Mouse (Mus musculus) urinary bladder, postnatal 14 days (tissue): ENCODE measurements at regions not wholly inside any gene's neighbourhood (a gene's known extent, or its start where the extent isn't known, plus 50 kb on each side); places are given as distances from the start of the nearest gene placed in this dataset.

ENCODE experiments used
- DNase-seq: peaks from one replicate; pipeline ENCODE4 v3.0.0; 2021; ENCODE audit warnings: low spot score

GRCm38 (mm10) chr15:96880066-96880465 lies 175.7 kb downstream of the Slc38a4 start:
- DNase-seq = no peak

GRCm38 (mm10) chr15:96878796-96879195 lies 177.0 kb downstream of the Slc38a4 start:
- DNase-seq = peak; percentile 56

DNA sequence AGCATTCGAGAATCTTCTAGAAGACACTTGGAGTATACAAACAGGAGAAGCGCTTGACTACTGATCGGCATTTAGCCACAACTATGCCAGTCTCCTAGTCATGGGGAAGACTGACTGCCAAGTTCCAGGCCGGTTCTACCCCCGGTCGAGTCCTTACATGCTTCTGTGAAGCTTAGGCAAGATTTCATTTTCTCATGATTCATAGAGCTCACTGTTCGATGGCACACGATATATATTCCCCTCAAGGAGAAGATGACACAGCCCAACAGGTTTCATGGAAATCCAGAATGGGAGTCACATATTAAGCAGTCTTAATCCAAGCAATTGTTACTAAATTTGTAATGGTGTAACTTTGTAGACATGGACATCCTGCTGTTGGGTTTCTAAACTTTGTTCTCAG lies 177.8 kb downstream of the Slc38a4 start:
- DNase-seq = peak; percentile 48

DNA sequence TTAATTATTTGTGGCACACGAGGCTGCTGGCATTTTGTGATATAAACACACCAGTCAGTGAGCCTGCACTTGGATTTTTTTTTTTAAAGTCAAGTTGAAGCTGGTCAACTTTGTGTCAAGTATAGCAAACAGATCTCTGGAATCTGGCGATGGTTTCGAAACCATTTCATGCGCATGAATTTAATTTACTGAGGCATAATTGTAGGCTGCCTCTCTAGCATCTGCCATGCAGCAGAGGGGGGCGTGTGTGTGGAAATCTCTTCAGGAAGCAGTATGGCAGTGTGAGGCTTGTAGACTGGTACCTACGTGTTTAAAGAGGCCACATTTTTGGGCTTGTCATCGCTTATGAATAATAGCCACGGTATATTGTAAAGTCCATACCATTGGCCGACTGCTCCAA lies 177.7 kb upstream of the Slc38a2 start:
- DNase-seq = no peak

DNA sequence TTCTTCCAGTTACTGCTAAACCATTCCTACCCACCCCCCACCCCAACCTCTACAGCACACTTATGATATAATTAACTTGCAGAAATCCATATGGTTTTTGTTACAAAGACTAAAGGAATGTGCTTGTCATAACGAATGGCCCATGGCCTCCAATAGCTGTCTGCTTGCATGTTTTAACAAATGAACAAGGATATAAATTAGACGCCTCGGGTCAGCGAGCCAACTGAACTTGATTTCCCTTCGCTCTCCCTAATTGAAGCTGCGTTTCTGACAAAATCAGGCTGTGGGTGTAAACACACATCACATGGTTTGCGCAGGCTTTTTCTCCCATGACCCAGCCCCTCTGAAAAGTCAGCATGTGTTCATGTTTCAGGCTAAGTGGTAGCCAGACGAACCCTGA lies 174.6 kb upstream of the Slc38a2 start:
- DNase-seq = no peak

- DNase-seq = no peak
Measured at GRCm38 (mm10) chr15:96873562-96873961, 174.0 kb upstream of the Slc38a2 start.

DNA sequence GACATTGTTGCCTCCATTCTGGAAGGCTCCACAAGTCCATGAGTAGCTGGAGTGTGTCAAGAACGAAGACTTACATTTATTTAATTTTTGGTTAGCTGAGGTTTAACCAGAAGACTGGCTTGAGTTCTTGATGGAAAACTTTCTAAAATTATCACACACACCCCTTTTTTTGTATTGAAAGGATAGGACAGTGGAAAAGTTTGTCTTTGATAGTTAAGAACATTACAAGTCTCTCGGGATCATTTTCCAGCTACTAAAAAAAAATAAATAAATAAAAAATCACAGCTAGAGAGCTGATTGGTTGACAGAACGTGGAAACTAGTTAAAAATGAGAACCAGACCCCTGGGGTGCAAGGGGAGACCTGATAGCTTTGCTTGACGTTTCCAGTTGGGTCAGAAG lies 173.6 kb upstream of the Slc38a2 start:
- DNase-seq = no peak

- no peak for DNase-seq
Measured at GRCm38 (mm10) chr15:96867701-96868100, 168.2 kb upstream of the Slc38a2 start.

GRCm38 (mm10) chr15:96865932-96866331 lies 166.4 kb upstream of the Slc38a2 start:
- peak; percentile 53 for DNase-seq

GRCm38 (mm10) chr15:96857709-96858108 lies 158.2 kb upstream of the Slc38a2 start:
- DNase-seq = no peak

- no peak for DNase-seq
Measured at GRCm38 (mm10) chr15:96851970-96852768, 152.6 kb upstream of the Slc38a2 start.

- DNase-seq = no peak
Measured at GRCm38 (mm10) chr15:96848150-96848549, 148.6 kb upstream of the Slc38a2 start.

DNA sequence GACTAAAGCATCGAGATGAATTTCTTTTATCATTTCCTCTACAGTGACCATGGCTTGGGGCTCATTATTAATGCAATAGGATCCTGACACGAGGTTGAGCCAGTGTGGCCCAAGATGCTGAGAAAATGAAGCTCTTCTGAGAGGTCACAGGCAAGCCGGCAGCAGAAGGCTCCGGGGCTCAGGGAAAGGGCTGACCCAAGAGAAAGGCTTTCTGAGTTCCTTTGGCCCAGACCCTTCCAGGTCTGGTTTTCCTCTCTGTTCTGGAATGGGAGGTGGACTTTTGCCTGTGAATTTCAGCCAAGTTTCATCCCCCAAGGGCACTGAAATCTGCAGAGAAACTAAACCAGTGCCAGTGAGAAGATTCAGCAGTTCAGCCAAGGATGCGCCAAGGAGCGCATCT lies 145.7 kb upstream of the Slc38a2 start:
- no peak for DNase-seq

GRCm38 (mm10) chr15:96844290-96844689 lies 144.8 kb upstream of the Slc38a2 start:
- DNase-seq = no peak

GRCm38 (mm10) chr15:96843589-96843988 lies 144.1 kb upstream of the Slc38a2 start:
- no peak for DNase-seq

DNA sequence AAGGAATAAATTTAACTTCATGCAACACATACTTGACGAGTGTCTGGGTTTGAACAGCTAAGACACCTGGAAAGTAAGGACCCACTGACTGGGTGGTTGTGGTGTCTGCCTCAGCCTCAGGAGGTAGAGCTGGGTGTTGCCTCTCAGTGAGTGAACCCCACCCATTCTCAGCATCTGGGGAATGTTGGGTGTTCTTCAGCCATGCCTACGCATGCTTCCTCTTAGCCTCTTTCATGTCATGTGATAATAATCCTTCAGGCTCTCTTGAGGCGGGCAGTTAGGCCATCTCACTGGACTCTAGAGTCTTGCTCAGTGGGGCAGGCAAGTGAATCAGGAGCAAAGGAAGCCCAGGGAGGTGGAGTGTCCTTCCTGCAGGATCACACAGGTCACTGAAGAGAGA lies 143.4 kb upstream of the Slc38a2 start:
- no peak for DNase-seq

DNA sequence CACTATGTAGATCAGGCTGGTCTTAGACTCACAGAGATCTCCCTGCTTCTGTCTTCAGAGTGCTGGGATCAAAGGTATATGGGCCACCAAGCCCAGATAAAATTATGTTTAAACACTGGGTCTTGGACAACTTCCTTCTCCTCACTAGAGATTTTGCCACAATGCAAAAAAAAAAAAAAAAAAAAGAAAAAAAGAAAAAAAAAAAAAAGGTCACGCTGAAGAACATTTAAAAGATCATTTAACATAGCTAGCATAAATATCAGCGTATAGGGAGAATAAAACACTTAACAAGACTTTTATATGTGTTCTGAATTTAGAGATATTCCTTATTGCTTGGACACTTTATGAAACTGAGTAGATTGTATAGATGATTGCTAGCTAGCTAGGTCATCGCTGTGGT lies 137.1 kb upstream of the Slc38a2 start:
- DNase-seq = no peak

DNA sequence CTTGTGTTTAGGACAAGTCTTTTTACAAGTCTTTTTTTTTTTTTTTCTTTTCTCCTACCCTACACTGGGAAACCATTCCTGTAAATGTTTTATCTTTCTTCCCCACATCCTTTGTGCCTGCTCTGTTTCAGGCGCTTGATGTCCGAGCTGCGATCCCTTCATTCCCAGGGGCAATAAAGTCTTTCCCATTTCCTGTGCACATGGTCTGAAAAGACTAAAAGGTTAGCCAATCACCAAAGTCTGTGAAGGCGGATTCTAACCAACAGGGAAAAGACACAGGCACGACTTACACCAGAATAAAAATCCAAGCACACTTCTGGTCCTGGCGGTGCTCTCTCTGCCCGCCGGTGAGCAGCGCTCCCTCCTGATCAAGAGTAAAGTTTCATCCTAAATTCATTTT lies 135.3 kb upstream of the Slc38a2 start:
- no peak for DNase-seq

DNA sequence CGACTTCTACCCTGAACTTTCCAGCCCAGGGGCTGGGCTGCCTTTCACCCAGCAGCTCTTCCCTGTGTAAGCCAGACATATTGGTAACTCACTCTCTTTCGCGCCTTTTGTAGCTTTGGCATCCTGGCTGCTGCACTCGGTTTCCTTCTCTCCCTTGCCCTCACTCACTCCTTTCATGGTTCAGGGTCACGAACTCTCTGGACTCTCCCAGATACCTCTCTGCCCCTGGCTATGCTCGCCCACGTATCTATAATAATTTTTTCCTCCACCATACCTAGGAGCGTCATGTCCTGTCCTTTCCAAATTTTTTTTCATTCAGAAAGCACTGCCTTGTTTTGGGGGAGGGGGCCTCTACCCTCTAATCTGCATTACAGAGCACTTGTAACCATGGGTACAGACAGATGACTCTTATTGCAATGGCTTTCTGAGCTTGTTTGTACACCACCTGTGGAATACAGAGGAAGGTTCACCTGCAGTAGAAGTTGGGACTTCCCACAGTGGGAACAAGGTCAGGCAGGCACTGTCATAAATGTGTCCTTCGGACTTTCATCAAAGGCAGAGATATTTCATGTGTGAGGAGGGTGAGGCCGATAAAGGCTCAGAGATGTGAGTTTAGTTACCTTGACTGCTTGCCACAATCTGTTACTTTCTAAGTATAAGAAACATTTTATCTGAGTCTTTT lies 134.8 kb upstream of the Slc38a2 start:
- no peak for DNase-seq

- DNase-seq = peak; percentile 58
Measured at GRCm38 (mm10) chr15:96832389-96832788, 132.9 kb upstream of the Slc38a2 start.

DNA sequence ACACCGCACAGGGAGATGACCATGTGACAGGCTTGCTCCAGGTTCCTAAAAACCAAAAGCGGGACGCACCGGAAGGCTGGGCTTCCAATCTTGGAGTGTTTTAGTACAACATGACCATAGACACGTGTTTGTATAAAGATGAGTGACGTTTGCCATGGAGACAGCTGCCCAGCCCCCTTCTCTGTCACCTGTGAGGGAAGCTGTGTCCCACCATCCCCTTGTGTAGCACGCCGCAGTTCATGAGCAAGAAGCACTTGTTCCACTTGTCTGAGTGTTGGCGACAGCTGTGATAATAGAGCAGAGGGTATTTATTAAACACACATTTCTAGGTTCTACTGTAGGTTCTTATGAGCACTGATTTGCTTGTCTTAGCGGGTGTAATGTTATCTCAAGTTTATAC lies 131.7 kb upstream of the Slc38a2 start:
- DNase-seq = no peak

DNA sequence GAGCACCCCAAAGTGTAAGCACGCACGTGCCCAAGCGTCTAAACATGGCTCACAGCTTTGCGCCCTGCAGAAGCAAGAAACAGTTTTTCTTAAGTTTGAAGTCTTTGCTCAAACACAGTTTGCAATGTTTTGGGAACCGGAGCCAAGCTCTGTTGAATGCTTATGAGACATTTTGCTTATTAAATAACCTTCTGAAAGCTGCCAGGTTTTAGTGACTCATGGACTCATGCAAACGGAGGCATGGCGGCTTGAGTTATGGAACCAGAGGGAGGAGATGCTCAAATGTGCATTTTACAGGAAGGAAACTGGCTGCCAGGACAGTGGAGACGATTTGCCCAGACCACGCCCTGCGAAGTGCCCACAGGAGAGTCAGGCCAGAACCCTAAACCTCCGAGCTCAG lies 131.0 kb upstream of the Slc38a2 start:
- peak; percentile 42 for DNase-seq

GRCm38 (mm10) chr15:96829941-96830340 lies 130.4 kb upstream of the Slc38a2 start:
- DNase-seq = peak; percentile 48

- no peak for DNase-seq
Measured at GRCm38 (mm10) chr15:96828681-96829080, 129.2 kb upstream of the Slc38a2 start.
